Mouse (Mus musculus) gonadal fat pad, adult 2 months (tissue): ENCODE measurements around the gene Ipp. TPM values are rescaled to one million over a fixed set of nuclear protein-coding genes. Genes with fewer than 3 reads are reported as not detected.

Experiments
- DNase-seq: peaks from one replicate; pipeline ENCODE4 v3.0.0-alpha.2; 2012; ENCODE audit warnings: low read depth
- polyA plus RNA-seq: library from polyadenylated mRNA; depleted of rRNA; stranded (reverse); fragments of >200 nt; gene quantifications from 2 replicates; pipeline ENCODE4 v1.2.3, GENCODE M21; 2012; rRNA removed

The Ipp gene
- polyA plus RNA-seq = 3.5 and 4.6 TPM in 2 replicates

DNA sequence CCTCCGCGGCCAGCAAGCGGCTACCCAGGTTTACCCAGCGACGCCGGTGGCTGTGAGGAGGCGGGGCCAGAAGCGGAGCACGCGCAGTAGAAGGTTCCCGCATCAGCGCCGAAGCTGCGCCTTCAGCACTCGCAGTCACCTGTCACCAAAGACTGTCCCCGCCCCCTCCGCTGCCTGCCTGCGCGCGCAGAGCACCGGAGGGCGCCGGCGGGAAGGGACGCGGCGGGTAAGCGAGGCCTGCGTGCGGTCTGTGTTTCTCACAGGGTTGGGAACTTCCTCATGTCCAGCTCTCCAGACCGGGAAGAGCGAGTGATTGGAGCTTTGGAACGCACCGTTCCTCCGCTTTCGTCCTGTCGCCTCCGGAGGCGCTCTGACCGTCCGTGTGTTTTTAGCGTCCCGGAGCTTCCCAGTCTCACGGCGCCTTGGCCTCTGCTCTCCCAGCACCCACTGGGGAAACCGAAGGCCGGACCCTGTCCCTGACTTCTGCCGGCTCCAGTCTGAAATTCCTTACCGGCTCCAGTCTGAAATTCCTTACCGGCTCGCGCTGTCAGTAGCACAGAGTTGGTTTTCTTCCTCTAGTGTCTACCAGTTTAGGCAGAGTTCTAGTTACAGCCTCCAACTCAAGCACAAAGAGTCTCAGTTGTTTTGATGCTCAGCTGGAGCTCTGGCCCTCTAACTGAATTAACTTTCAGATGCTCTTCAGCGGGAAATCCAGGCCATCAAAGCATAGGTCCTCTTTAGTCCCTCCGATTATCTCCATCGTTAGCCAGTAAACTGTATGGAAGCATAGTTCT, at the start of gene Ipp:
Gene Ipp (plus strand): TSS at position 125 of the 794 bp plus-strand sequence.
- DNase-seq = peak; percentile 49

DNA sequence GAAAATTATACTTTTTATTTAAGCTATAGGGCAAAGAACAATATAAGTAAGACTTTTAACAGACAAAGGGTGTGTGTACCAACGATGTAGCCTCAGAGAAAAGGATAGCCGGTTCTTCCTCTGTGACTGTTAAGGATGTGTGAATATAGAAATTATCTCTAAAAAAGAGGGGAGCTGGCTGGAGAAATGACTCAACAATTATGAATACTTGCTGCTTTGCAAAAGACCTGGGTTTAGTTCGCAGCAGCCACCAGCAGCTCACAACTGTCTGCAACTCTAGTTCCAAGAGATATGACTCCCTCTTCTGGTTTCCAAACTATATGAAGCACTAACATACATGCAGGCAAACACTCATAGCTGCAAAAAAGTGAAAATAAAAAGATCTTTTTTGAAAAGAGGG, 45.4 kb upstream of the Ipp start:
- no peak for DNase-seq

DNA sequence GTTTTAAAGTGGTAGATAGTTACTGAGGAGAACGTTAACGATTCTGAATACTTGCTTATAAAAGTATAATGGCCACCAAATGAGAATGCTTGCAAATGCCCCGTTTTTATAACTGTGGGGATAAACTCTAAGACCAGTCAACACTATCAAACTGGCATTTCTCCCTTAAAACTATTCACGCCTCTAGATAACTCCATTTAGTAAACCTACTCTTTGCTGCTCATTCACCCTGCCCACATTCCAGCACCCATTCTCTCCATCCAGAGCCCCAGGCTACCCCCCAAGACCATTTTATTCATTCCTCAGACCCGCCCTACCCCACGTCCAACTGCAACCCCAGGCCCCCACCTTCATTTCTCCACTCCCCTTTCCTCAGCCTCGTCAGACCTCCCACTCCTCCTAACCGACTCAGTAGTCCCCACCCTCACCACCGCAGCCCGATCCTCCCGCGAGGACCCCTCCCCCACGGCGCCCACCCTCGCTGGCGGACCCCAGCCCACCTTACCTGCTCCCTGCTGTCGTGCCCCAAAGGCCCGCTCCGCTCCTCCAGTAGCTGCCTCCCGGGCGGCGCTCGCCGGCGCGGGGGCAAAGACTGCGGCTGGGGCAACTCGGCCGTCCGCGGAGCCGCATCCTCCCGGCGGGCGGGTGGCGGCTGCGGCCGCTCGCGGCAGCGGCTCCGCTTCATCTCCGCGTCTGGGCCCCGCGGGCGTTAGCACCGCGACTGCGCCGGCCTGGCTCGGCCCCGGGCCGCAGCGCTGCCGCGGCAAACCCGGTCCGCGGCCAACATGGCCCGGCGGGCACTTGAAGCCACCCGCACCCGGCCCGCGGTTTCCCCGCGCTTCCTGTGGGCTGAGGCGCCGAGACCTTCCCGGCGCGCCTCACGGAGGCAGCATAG, 43.9 kb upstream of the Ipp start:
- no peak for DNase-seq

DNA sequence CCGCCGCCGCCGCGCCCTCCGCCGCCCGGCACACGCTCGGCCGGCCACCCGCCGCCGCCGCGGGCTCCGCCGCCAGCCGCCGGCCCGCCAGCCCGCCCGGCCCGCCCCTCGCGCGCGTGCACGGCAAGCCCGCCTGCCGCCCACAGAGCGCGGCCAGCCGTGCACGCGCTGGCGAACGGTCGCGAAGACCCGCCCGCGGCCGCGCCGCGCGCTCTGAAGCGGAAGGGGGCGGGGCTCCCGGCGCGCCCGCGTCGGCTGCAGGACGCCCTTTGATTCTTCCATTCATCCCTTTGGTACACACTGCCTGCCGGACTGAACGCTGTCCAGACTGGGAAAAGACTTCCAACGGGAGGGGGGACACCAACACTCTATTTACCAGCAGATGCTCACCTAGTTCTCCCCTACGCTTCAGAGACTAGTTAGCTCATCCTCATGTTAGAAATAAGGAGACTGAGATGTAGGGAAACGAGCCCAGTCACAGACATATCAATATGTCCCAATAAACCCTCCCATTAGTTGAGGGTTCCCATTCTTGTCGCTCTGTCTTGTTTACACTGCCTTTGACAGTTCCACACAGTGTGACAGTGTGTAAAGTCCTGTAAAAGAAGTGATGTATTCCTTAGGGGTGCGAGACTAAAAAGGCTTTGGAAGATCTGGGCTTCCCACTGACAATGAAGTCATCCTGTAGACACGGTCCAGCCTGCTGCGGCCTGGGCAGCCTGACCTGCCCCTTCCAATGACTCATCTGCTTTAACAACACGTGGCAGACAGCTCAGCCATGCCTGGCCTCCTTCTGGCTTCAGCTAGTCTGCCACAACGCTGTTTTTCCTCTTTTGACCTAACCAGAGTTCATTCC, 43.0 kb upstream of the Ipp start, which contains the start of gene Mast2:
Gene Mast2 (minus strand): TSS at position 58 of the 856 bp plus-strand sequence.
- no peak for DNase-seq

DNA sequence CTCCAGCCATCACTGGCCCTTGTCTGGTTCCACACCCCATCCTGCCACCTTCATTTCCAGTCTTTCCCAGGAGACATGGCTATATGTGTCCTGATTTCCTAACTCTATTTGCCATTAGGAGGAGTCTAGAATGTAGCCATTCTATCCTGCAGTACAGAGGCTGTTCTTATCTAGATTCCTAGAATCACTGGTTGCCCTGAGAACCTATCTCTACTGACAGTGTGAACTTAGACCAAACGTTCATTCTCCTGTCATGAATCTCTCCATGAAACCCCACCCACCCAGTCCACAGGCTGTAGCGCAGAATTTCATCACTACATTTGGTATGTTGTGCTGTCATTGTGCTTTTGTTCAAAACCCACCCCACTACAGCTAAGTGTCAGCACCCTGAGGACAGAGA, 26.0 kb upstream of the Ipp start:
- no peak for DNase-seq

DNA sequence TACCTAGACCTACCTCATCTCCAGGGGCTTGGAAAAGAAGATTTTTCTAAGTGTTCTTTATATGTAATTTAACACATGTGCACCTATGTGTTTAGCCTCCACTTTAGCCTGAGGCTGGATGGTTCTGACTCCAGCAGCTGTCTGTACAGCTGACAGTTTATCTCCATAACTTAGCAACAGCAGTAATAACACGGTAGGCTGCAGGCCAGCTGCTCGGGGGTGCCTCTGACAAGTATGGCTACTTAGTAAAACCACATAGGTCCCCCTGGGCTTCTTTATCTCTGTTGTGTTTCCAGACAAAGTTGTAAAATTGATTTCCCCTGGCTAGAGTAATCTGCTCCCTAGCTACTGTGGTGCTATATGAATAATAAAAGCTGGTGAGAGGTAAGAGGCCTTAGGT, 23.9 kb upstream of the Ipp start:
- DNase-seq = no peak

DNA sequence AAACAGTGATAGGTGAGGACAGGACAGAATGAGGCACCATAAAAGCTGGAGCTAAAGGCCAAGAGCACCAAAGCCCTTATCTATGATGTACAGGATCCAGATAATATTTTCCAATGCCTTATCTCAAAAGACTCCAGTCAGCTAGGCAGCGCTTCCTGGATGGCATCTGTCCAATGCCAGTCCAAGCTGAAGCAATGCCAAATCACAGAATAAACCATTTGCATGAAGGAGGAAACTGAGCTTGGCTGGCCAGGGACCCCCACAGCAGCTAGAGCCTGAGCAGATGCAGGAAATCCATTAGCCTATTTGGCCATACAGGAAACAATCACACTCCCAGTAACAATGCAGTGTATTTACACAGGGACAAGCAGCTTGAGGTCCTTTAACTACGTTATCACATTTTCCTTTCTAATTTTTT, 16.2 kb upstream of the Ipp start:
- no peak for DNase-seq

DNA sequence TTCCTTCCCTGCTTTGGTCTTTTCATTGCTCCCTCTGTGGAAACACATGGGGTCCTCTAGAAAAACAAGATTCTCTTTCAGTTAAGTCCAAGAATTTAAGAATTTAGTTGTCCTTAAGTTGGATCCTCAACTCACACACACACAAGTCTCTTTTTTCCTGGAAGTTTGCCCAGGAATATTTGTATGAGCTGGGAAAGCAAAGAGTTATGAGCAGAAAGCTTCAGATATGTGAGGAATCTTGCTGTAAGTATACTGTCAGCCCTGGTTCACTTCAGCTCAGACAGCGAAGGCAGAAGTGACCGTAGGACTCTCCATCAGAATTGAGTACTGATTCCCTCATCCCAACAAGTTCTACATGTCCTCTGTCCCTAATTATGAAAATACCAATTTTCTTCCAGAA, 15.5 kb upstream of the Ipp start:
- DNase-seq = no peak

DNA sequence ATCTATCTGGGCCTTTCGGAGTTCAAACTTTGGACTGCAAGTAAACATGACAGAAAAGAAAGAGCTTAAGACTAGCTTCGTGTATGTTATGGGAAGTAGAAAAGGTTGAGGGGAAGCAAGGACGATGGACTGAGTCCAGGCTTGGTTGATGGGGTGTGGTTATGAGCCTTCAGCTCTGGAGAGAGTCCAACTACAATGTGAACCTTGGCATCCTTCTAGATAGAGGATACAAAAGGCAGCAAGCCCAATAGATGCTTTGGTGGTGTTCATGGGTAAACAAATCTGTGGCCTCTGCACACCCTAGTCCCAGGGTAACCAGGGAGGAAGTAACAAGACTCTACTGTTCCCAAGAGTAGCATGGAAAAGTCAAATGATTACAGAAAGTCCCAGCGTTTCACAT, 14.9 kb upstream of the Ipp start:
- no peak for DNase-seq

DNA sequence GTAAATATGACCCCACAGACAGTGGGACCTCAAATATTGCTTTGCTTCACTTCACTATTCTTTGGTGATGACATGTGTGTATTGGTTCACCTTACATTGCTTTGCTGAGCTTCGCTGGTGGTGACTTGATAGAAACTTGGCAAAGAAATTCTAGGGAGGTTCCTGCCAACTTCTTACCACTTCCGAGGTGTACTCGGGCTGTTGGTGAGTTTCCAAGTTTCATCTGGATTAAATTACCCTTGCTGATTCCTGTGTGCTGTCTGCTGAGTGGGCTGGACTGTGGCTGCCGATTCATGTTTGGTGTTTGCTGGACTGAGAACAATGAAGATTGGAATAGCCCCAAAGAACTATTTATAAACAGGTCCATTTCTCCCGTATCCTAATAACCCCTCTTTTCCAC, 13.7 kb upstream of the Ipp start:
- DNase-seq = no peak

DNA sequence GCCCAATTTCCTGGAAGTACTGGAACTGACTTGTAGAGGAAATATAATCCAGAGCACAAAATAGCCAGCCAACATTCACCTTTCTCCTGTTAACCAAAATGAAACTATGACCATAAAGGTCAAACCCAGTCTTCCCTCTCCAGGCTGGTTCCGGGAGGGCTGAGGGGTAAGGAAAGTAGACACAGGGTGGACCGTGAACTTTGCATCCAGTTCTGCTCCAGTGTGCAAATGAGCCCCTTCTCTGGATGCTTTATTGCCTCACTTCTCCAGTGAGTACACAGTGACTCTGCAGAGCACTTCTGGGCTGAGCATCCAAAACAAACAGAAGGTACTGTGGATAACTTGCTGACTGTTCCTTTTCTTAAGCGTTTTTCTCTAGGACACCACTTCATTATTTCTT, 7.4 kb upstream of the Ipp start:
- DNase-seq = no peak

DNA sequence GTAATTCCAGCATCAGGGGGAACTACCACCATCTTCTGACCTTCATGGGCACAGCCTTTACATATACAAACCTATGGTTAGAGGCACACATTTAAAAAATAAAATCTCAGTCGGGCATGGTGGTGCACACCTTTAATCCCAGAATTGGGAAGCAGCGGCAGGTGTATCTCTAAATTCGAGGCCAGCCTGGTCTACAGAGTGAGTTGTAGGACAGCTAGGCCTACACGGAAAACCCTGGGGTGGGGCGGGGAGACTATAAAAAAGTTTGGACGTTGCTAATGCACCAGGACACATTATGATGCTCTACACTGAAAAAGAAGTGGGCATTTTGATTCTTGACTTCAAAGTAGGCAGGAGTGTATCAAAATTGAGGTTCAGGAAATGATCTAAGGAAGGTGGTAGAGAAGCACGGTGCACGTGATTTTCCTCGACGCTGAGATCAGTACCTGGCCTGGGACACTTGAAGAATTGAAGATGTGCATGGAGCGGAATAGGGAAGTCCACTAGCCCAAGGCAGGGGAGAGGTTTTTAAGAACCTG, 394 bp upstream of the Ipp start:
- DNase-seq = no peak

DNA sequence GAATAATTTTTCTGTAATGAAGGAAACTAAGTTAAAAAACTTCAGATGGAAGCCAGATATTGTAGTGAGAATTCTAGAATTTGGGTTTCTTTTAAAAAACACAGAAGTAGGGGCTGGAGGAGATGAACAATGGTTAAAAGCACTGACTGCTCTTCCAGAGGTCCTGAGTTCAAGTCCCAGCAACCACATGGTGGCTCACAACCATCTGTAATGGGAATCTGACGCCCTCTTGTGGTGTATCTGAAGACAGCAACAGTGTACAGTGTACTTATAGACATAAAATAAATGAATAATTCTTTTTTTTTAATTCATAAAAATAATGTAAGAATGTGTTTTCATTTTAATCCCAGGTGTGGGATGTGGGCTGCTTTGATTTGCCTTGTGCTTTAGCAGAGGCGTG, 23.8 kb downstream of the Ipp start:
- no peak for DNase-seq

DNA sequence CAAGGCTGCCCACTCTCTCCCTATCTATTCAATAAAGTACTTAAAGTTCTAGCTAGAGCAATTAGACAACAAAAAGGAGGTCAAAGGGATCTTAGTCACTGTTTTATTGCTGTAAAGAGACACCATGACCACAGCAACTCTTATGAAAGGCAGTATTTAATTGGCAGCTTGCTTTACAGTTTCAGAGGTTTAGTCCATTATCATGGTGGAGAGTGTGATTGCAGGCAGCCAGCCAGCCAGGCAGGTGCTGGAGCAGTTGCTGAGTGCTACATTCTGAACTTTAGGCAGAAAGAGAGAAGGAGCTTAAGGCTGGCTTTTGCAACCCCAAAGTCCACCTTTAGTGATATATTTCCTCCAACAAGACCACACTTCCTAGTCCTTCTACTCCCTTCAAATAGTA, 29.0 kb downstream of the Ipp start:
- DNase-seq = no peak

DNA sequence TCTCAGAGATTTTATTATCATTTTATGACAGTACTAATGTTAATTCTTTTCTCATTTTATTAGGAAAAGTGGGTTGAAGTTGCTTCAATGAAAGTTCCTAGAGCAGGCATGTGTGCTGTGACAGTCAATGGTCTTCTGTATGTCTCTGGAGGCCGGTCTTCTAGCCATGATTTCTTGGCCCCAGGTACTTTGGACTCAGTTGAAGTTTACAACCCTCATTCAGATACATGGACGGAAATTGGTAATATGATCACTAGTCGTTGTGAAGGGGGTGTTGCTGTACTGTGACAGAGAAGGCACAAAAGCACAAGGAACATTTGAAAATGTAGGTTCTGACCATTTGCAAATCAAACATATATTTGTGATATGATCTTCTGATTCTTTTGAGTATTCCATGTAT, 30.4 kb downstream of the Ipp start:
- no peak for DNase-seq

DNA sequence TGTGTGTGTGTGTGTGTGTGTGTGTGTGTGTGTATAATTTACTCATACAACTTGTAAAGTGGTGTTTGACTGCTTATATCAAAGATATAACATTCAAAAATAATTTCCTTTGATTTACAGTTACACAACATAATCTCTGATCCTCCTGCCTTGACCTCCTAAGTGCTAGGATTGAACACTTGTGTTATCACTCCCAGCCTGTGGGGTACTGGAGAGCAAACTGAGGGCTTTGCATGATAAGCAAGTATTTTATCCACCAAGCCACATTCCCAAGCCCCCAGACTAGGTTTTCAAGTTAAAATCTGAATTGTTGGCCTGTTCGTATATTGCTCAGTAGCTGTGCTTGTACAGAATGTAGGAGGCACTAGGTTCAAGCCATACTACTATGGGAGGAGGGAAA, 43.1 kb downstream of the Ipp start:
- DNase-seq = no peak

DNA sequence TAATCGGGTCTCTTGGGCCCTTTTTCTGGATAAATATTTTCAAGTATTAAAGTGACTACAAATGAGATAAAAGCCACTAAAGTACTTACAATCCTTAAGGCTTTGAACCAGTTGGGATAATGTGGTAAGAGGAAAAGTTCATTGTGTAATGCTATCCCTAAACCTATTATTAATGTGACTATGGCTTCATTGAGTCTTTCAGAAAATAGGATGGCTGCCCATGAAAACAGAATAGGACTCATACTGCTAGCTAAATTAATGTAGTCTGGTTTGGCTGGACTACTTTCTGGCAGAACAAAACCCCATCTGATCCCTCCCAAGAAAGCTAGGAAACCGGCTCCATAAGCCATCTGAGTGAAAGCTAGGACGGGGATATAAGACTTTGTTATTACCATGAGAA, 45.7 kb downstream of the Ipp start:
- peak; percentile 64 for DNase-seq

DNA sequence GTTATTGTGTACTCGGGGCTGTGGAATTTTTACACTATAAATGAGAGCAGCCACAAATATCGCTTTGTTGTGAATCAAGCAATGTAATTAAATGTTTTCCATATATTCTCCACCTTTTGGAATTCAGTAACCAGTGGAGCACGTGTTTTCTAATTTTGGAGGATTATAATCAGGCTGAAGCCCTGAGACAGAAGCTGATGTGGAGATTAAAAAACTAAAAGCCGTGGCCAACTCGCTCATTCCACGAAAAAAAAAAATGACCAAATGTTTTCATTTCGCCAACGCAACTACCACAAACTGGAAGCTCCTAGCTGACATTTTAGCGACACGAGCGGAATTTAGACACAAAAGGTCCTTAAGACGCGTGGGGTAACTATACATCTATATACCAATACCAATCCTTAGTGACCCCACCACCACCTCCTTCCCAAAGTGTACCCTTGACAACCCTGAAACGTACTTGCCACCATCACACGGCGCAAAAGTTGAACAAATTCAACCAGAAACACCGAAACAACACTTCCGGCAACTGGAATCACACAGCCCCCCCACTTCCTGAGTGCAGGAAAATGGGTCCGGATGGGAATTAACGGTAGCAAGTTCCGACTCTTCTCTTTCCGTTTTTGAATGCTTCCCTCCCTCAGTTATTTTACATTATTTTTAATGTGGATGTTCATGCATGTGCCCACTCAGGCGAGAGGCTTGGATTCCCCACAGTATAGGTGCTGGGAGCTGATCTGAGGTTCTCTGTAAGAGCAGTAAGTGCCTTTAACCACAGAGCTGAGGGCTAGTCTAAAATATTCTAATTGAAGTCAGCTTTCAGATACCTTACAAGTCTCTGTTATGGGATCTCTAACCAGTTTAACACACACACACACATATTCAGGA, 48.3 kb downstream of the Ipp start, which contains the start of gene Tmem69:
Gene Tmem69 (minus strand): TSS at position 524 of the 888 bp plus-strand sequence.
- DNase-seq = no peak

DNA sequence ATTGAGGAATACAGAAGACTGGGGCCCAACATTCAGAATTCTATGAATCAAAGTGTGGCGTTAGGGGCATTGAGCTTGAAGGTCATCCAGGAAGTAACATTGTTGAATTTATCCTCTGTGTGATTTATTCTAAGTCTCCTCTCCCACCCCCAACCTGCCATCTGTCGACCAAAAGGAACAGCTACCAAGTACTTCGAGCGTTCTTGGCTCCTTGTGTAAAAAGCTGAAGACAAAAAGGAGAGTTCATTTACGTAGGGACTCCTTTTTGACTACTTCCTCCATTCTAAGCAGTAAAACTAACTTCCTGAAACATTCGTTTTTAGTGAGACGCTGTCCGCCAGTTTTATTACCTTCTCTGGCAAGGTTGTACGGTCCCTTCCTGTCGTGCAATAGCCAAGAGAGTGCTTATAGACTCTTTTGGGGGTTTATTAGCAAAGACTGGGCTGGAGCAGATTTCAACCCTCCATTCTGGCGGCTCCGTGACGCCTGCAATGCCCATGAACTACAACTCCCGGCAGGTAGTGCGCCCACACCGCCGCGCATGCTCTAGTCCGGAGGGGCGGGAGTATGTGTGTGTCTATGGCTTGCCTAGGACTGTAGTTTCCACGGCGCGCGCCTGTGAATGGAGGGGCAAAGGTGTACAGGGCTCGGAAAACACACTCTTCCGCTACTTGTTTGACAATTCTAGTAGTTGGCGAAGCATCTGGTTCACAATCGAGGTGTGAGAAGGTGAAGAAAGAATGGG, 49.4 kb downstream of the Ipp start:
- DNase-seq = peak; percentile 57
